Mouse (Mus musculus): ENCODE measurements around the gene Car4. TPM values are rescaled to one million over a fixed set of nuclear protein-coding genes. Genes with fewer than 3 reads are reported as not detected.

Car4 gene
- polyA plus RNA-seq, 2 experiments: 0.10 to 0.43 TPM

DNA sequence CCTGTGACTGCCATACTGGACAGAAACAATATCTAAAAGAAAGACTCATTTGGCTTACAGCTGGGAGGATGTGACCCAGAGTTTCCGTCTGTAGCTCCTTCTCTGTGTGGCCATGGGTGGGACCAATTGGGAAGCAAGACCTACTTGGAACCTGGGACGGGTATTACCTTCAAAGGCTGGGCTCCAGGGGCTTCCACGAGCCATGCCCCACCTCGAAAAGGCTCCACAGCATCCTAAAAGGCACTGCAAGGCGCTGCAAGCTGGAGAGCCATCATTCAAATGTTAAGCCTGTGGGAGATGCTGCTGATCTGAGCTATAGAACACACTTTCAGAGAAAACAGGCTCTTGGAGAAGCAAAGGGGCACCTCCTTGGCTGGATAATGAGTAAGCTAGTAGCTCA is 16.1 kb downstream of the Car4 start:
- no peaks in the 10 kb centered on the region for H3K9me3 ChIP-seq (ENCODE audit: control insufficient read depth, low read length)
- ATAC-seq (ENCODE audit: insufficient read depth) (no peak), DNase-seq (ENCODE audit: low read depth in 3 of 3, low spot score in 3 of 3) (no peak)
- H3K4me2 ChIP-seq (ENCODE audit: low read depth): no peak overlapping the region
- no peak overlapping the region for H3K4me3 ChIP-seq (ENCODE audit: insufficient read depth in 1 of 2, low read depth in 2 of 2, low read length in 2 of 2)
- no peaks in the 10 kb centered on the region for H3K27me3 ChIP-seq (ENCODE audit: control insufficient read depth, insufficient read depth, low read length)
- WGBS (ENCODE audit: insufficient replicate concordance): 46% methylated on average over 5 of the region's 5 CpGs
- H3K27ac ChIP-seq: no peak overlapping the region
- H3K9ac ChIP-seq (replicated peaks): no peak overlapping the region
- H3K36me3 ChIP-seq (replicated peaks; ENCODE audit: control insufficient read depth, insufficient read depth, low read depth): no peaks in the 10 kb centered on the region
- TF ChIP-seq CTCF (IDR thresholded peaks at IDR 0.05; ENCODE audit: low read depth): no peak
- TF ChIP-seq EP300 (IDR thresholded peaks at IDR 0.05; ENCODE audit: low read depth): no peak
- H3K4me1 ChIP-seq (replicated peaks; ENCODE audit: control insufficient read depth in 2 of 2, insufficient read depth in 2 of 2, low read length in 1 of 2): no peaks in the 10 kb centered on the region

GRCm38 (mm10) chr11:84974582-84974981 is 17.0 kb downstream of the Car4 start:
- H3K27me3 ChIP-seq (ENCODE audit: control insufficient read depth, insufficient read depth, low read length): no peaks in the 10 kb centered on the region
- H3K27ac ChIP-seq: no peak overlapping the region
- H3K9me3 ChIP-seq (ENCODE audit: control insufficient read depth, low read length): no peaks in the 10 kb centered on the region
- H3K4me1 ChIP-seq (replicated peaks; ENCODE audit: control insufficient read depth in 2 of 2, insufficient read depth in 2 of 2, low read length in 1 of 2): no peaks in the 10 kb centered on the region
- 62% methylated on average over 7 of the region's 7 CpGs for WGBS (ENCODE audit: insufficient replicate concordance)
- no peak overlapping the region for H3K9ac ChIP-seq (replicated peaks)
- DNase-seq (ENCODE audit: low read depth in 3 of 3, low spot score in 3 of 3) (no peak), ATAC-seq (ENCODE audit: insufficient read depth) (no peak)
- no peak overlapping the region for H3K4me3 ChIP-seq (ENCODE audit: insufficient read depth in 1 of 2, low read depth in 2 of 2, low read length in 2 of 2)
- H3K36me3 ChIP-seq (replicated peaks; ENCODE audit: control insufficient read depth, insufficient read depth, low read depth): no peaks in the 10 kb centered on the region
- no peak overlapping the region for H3K4me2 ChIP-seq (ENCODE audit: low read depth)
- TF ChIP-seq EP300 (IDR thresholded peaks at IDR 0.05; ENCODE audit: low read depth) (no peak), CTCF (IDR thresholded peaks at IDR 0.05; ENCODE audit: low read depth) (no peak)

GRCm38 (mm10) chr11:84976706-84977105 is 19.1 kb downstream of the Car4 start:
- ATAC-seq (ENCODE audit: insufficient read depth) (no peak), DNase-seq (ENCODE audit: low read depth in 3 of 3, low spot score in 3 of 3) (no peak)
- no peak for TF ChIP-seq EP300 (IDR thresholded peaks at IDR 0.05; ENCODE audit: low read depth)
- TF ChIP-seq CTCF (IDR thresholded peaks at IDR 0.05; ENCODE audit: low read depth): no peak
- Histone ChIP-seq H3K27ac (no peak overlapping the region), H3K4me1 (replicated peaks; ENCODE audit: control insufficient read depth in 2 of 2, insufficient read depth in 2 of 2, low read length in 1 of 2) (no peaks in the 10 kb centered on the region), H3K9ac (replicated peaks) (no peak overlapping the region), H3K27me3 (ENCODE audit: control insufficient read depth, insufficient read depth, low read length) (no peaks in the 10 kb centered on the region), H3K4me3 (ENCODE audit: insufficient read depth in 1 of 2, low read depth in 2 of 2, low read length in 2 of 2) (no peak overlapping the region), H3K9me3 (ENCODE audit: control insufficient read depth, low read length) (no peaks in the 10 kb centered on the region), H3K4me2 (ENCODE audit: low read depth) (no peak overlapping the region), H3K36me3 (replicated peaks; ENCODE audit: control insufficient read depth, insufficient read depth, low read depth) (no peaks in the 10 kb centered on the region)
- 75% methylated on average over 3 of the region's 3 CpGs for WGBS (ENCODE audit: insufficient replicate concordance)

DNA sequence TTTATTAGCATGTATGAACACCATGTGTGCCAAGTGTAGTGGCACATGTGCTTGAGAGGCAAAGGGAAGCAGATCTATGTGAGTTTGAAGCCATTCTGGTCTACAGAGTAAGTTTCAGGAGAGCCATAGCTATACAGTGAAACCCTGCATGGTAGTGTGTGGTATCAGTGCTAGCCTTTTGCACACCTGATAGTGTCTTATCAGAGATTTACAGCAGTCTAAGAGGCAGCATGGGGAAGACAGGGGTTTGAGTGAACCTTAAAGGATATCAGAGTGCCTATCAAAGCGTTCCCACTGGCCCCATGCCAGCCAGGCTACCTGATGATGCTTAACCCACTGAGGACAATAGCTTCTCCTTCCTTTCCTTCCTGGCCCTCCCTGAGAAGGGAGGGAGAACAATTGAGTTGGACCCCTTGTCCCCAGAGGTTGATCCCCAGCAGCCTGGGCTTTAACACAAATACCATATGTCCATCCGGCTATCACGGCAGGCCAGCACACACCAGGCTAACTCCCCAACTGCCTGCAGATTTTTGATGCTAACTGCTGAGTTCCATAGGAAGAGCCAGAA is 19.9 kb downstream of the Car4 start:
- H3K36me3 ChIP-seq (replicated peaks; ENCODE audit: control insufficient read depth, insufficient read depth, low read depth): no peaks in the 10 kb centered on the region
- no peak overlapping the region for H3K4me3 ChIP-seq (ENCODE audit: insufficient read depth in 1 of 2, low read depth in 2 of 2, low read length in 2 of 2)
- H3K9me3 ChIP-seq (ENCODE audit: control insufficient read depth, low read length): no peaks in the 10 kb centered on the region
- H3K27me3 ChIP-seq (ENCODE audit: control insufficient read depth, insufficient read depth, low read length): no peaks in the 10 kb centered on the region
- ATAC-seq (ENCODE audit: insufficient read depth) (no peak), DNase-seq (ENCODE audit: low read depth in 3 of 3, low spot score in 3 of 3) (no peak)
- H3K9ac ChIP-seq (replicated peaks): no peak overlapping the region
- H3K4me2 ChIP-seq (ENCODE audit: low read depth): no peak overlapping the region
- no peak for TF ChIP-seq CTCF (IDR thresholded peaks at IDR 0.05; ENCODE audit: low read depth)
- no peak for TF ChIP-seq EP300 (IDR thresholded peaks at IDR 0.05; ENCODE audit: low read depth)
- 56% methylated on average over 3 of the region's 3 CpGs for WGBS (ENCODE audit: insufficient replicate concordance)
- no peaks in the 10 kb centered on the region for H3K4me1 ChIP-seq (replicated peaks; ENCODE audit: control insufficient read depth in 2 of 2, insufficient read depth in 2 of 2, low read length in 1 of 2)
- no peak overlapping the region for H3K27ac ChIP-seq

GRCm38 (mm10) chr11:84978113-84978512 is 20.5 kb downstream of the Car4 start:
- 50% methylated on average over 2 of the region's 2 CpGs for WGBS (ENCODE audit: insufficient replicate concordance)
- no peaks in the 10 kb centered on the region for H3K27me3 ChIP-seq (ENCODE audit: control insufficient read depth, insufficient read depth, low read length)
- no peak overlapping the region for H3K4me2 ChIP-seq (ENCODE audit: low read depth)
- H3K27ac ChIP-seq: no peak overlapping the region
- TF ChIP-seq EP300 (IDR thresholded peaks at IDR 0.05; ENCODE audit: low read depth) (no peak), CTCF (IDR thresholded peaks at IDR 0.05; ENCODE audit: low read depth) (peak; percentile 73)
- no peaks in the 10 kb centered on the region for H3K36me3 ChIP-seq (replicated peaks; ENCODE audit: control insufficient read depth, insufficient read depth, low read depth)
- ATAC-seq (ENCODE audit: insufficient read depth) (no peak), DNase-seq (ENCODE audit: low read depth in 3 of 3, low spot score in 3 of 3) (peak; percentile 10 to 14 (median 12))
- H3K9ac ChIP-seq (replicated peaks): no peak overlapping the region
- no peaks in the 10 kb centered on the region for H3K9me3 ChIP-seq (ENCODE audit: control insufficient read depth, low read length)
- no peaks in the 10 kb centered on the region for H3K4me1 ChIP-seq (replicated peaks; ENCODE audit: control insufficient read depth in 2 of 2, insufficient read depth in 2 of 2, low read length in 1 of 2)
- H3K4me3 ChIP-seq (ENCODE audit: insufficient read depth in 1 of 2, low read depth in 2 of 2, low read length in 2 of 2): no peak overlapping the region

All from liver, embryonic 14.5 days (tissue).